Mouse (Mus musculus) limb, embryonic 11.5 days (tissue): ENCODE measurements around the gene Chga. TPM values are rescaled to one million over a fixed set of nuclear protein-coding genes. Genes with fewer than 3 reads are reported as not detected.

Experiments
- ATAC-seq: fragments of 200-750 bp; cut with Nextera tagmentation; 2 replicates; pipeline ENCODE4 v1.8.0; 2017; ENCODE audit warnings: low read depth; ENCODE audit not compliant: insufficient number of reproducible peaks, low FRiP score, low TSS enrichment
- DNase-seq: peaks from one replicate; pipeline ENCODE4 v3.0.0-alpha.2; 2015; ENCODE audit warnings: low spot score
- H3K27ac ChIP-seq: fragments of 300-500 bp; sonication (generic); replicated peaks from 2 replicates; pipeline ENCODE4 v1.5.1; 2014; ENCODE audit warnings: low read depth, mild to moderate bottlenecking, low read length
- H3K27me3 ChIP-seq: fragments of 300-500 bp; sonication (generic); 2 replicates; pipeline ENCODE4 v1.6.1; 2014; ENCODE audit warnings: mild to moderate bottlenecking, low read length, mixed read lengths; ENCODE audit not compliant: control insufficient read depth, insufficient read depth
- H3K36me3 ChIP-seq: fragments of 300-500 bp; sonication (generic); 2 replicates; pipeline ENCODE4 v1.6.1; 2014; ENCODE audit warnings: mild to moderate bottlenecking, low read length, moderate library complexity, mixed read lengths; ENCODE audit not compliant: control insufficient read depth, insufficient read depth
- H3K4me1 ChIP-seq: fragments of 300-500 bp; sonication (generic); 2 replicates; pipeline ENCODE4 v1.6.1; 2014; ENCODE audit warnings: low read length, mixed read lengths; ENCODE audit not compliant: control insufficient read depth, insufficient read depth
- H3K4me2 ChIP-seq: fragments of 300-500 bp; sonication (generic); 2 replicates; pipeline ENCODE4 v1.6.1; 2014; ENCODE audit warnings: low read depth, mild to moderate bottlenecking, moderate library complexity; ENCODE audit not compliant: severe bottlenecking
- H3K4me3 ChIP-seq: fragments of 300-500 bp; sonication (generic); 2 replicates; pipeline ENCODE4 v1.5.1; 2014; ENCODE audit warnings: low read depth, low read length
- H3K9ac ChIP-seq: fragments of 300-500 bp; sonication (generic); 2 replicates; pipeline ENCODE4 v1.6.1; 2014; ENCODE audit warnings: mild to moderate bottlenecking, low read length
- H3K9me3 ChIP-seq: fragments of 300-500 bp; sonication (generic); 2 replicates; pipeline ENCODE4 v1.6.1; 2016; ENCODE audit warnings: low read length; ENCODE audit not compliant: control insufficient read depth
- WGBS: fragments of 180-500 bp; shearing (Covaris S2); extraction: QIAGEN DNeasy Blood & Tissue Kit; methylation state at CpG from one replicate; pipeline ENCODE4 v1.1.7; 2014; 5-methylcytosine and 5-hydroxymethylcytosine counted together
- polyA plus RNA-seq: library from polyadenylated mRNA; unstranded; fragments of >200 nt; fragmentation: Nextera tagmentation; extraction: Ambion mirVana; gene quantifications from 2 replicates; pipeline ENCODE4 v1.2.1, GENCODE M21; 2014

The Chga gene
- polyA plus RNA-seq, 1 experiment from 2014 or later, result 0.23 TPM

DNA sequence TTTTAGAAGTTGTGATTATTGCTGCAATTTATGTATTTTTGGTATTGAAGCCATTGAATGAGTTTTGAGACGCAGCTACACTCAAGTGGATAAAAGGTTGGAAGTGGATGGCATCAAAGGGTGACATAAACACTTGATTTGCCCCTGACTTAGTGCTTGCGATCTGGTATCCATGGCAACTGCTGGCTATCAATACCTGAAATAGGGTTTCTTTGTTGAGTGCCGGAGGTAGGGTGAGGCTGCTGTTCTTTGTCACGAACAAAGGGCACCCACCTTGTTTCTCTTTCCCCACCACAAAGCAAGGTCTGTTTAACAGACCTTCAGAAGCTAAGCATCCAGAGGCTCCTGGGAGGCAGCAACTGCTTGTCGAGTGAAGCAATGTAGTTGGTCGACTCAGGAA, 9.6 kb upstream of the Chga start:
- Histone ChIP-seq H3K9ac (no peak overlapping the region), H3K9me3 (no peaks in the 10 kb centered on the region), H3K27ac (no peak overlapping the region), H3K4me1 (no peaks in the 10 kb centered on the region), H3K4me3 (no peak overlapping the region), H3K27me3 (no peaks in the 10 kb centered on the region), H3K4me2 (no peak overlapping the region), H3K36me3 (no peaks in the 10 kb centered on the region)
- 71% methylated on average over 6 of the region's 6 CpGs for WGBS
- no peak for DNase-seq
- no peak for ATAC-seq

DNA sequence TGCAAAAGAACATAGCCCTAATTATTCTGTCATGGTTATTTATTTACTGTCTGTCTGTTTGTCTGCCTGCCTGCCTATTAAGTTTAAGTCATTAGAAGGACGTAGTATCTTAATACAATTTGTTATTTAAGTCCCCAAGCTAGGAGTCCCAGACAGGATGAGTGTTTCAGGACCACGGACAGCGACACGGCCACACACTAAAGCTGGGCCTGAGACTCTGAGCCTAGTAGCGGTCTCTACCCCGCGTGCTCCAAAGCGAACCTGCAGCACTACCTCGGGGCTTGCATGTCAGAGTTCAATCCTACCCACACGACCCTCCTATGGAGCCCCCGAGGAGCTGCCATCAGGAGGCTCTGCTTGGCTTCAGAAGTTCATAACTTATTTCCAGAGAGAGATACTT, 4.2 kb upstream of the Chga start:
- Histone ChIP-seq H3K9me3 (no peaks in the 10 kb centered on the region), H3K9ac (no peak overlapping the region), H3K27ac (no peak overlapping the region), H3K4me2 (no peak overlapping the region), H3K27me3 (peaks cover 21% of the 10 kb centered on the region), H3K4me3 (no peak overlapping the region), H3K4me1 (no peaks in the 10 kb centered on the region), H3K36me3 (no peaks in the 10 kb centered on the region)
- ATAC-seq, result peak; percentile 37; the same call in 1 of the 2 replicates
- WGBS, result 3% methylated on average over 11 of the region's 11 CpGs
- DNase-seq, result peak; percentile 96

DNA sequence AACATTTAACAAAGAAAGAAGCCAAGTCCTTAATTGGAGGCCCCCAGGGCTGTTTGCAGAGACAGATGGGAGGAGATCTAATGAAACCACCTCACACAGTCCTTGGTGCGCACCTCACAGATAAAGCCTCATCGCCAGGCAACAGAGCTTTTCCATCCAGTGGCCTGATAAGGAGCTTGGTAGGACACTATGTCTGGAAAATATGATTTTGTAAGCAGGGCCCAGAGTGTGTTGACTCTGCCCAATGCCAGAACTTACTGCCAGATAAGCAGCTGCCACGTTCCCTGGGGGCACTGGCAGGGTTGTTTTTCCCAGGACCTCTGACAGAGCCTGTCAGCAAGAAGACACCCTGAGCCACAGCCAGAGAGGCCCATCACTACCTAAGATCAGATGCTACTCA, 3.6 kb upstream of the Chga start:
- WGBS, result 77% methylated on average over 3 of the region's 3 CpGs
- no peak overlapping the region for H3K4me3 ChIP-seq
- H3K27me3 ChIP-seq, result peaks cover 21% of the 10 kb centered on the region
- no peak overlapping the region for H3K27ac ChIP-seq
- no peaks in the 10 kb centered on the region for H3K9me3 ChIP-seq
- ATAC-seq (no peak), DNase-seq (no peak)
- H3K4me2 ChIP-seq, result no peak overlapping the region
- no peaks in the 10 kb centered on the region for H3K4me1 ChIP-seq
- no peak overlapping the region for H3K9ac ChIP-seq
- no peaks in the 10 kb centered on the region for H3K36me3 ChIP-seq

DNA sequence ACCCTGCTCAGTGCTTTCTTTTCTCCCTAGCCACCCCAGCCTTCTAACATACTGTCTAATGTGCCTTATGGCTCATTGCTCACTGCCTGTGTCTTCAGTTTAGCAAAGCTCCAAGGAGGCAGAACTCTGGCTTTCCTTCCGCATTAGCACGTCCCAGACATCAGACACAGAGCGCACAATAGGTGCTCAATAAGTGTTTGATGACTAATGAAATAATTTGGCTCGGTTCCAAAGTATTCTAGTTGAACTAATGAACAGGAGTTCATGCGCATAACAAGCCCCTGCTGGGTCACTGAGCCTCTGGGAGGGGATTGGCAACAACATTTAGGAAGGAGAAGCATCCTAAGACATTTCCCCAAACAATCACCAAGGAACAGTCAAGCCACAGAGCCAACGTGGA, 2.8 kb upstream of the Chga start:
- Histone ChIP-seq H3K27ac (no peak overlapping the region), H3K27me3 (peaks cover 21% of the 10 kb centered on the region), H3K9me3 (no peaks in the 10 kb centered on the region), H3K9ac (no peak overlapping the region), H3K4me1 (no peaks in the 10 kb centered on the region), H3K4me3 (no peak overlapping the region), H3K36me3 (no peaks in the 10 kb centered on the region), H3K4me2 (no peak overlapping the region)
- ATAC-seq, result no peak
- WGBS, result 77% methylated on average over 6 of the region's 6 CpGs
- DNase-seq, result no peak

DNA sequence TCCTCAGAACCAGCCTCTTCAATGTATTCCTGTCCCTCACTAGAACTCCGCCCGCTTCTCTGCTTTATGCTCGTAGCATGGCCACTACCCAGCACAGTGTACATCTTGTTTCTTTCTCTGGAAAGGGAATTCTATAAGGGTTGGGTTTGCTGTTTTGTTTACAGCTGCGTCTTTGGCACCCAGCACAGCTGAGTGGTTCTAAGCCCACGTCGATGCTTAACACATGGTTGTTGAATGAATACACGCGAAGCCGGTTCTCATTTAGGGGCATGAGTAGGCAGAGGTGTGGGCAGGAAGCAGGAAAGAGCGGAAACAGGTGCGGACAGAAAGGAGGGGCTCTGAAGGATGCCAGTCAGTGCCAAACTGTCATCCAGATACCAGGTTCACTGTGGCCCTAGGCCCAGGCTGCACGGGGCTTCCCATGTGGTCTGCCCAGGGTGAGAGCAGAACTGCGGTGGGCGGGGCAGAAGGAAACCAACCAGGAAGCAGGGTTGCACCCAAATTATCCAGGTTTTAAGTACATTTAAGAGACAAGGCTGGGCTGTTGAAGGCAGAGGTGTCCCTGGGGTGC, 979 bp upstream of the Chga start:
- Histone ChIP-seq H3K36me3 (no peaks in the 10 kb centered on the region), H3K9me3 (no peaks in the 10 kb centered on the region), H3K27me3 (peaks cover 24% of the 10 kb centered on the region), H3K27ac (no peak overlapping the region), H3K9ac (no peak overlapping the region), H3K4me2 (no peak overlapping the region), H3K4me1 (no peaks in the 10 kb centered on the region), H3K4me3 (no peak overlapping the region)
- 73% methylated on average over 14 of the region's 14 CpGs for WGBS
- DNase-seq, result no peak
- ATAC-seq, result no peak

DNA sequence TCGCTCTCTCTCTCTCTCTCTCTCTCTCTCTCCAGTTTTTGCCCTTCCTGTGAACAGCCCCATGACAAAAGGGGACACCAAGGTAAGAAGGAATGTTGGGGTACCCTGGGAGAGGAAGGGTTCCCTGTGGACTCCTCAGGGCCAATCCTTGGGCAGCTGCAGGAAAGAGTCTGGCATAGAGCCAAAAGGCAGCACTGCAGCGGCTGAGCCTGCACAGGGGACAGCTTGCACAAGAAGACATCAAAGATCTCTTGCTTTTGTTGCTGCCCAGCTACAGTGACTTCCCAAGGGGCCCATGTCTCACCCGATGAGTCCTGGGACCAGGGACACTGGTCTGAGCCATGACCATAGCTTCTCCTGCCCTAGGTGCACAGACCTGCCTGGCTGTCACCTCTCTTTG, 1.1 kb downstream of the Chga start:
- Histone ChIP-seq H3K36me3 (no peaks in the 10 kb centered on the region), H3K27ac (no peak overlapping the region), H3K4me1 (no peaks in the 10 kb centered on the region), H3K9ac (no peak overlapping the region), H3K9me3 (no peaks in the 10 kb centered on the region), H3K4me2 (no peak overlapping the region), H3K27me3 (peaks cover 24% of the 10 kb centered on the region), H3K4me3 (no peak overlapping the region)
- no peak for DNase-seq
- no peak for ATAC-seq
- 87% methylated on average over 3 of the region's 3 CpGs for WGBS

DNA sequence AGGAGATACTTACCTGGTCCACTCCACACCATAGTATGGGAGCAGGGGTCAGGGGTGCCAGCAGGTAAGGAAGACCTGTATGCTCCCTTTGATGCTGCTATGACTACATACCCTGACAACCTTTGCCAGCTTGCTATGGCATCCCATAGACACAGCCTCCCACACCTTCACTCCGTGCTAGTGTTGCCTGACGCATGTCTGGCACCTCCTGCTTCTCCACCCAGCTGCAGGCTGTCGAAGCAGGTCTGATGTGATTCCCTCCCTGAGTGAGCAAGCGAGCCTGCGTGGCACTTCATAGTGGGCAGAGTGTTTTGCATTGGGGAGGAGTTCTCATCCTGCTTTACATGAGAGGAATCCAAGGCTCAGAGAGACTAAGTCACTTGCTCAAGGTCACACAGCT, 2.6 kb downstream of the Chga start:
- peaks cover 24% of the 10 kb centered on the region for H3K27me3 ChIP-seq
- ATAC-seq (no peak), DNase-seq (no peak)
- no peak overlapping the region for H3K4me2 ChIP-seq
- no peak overlapping the region for H3K4me3 ChIP-seq
- no peaks in the 10 kb centered on the region for H3K9me3 ChIP-seq
- no peaks in the 10 kb centered on the region for H3K36me3 ChIP-seq
- no peak overlapping the region for H3K27ac ChIP-seq
- H3K4me1 ChIP-seq, result no peaks in the 10 kb centered on the region
- 83% methylated on average over 5 of the region's 5 CpGs for WGBS
- no peak overlapping the region for H3K9ac ChIP-seq

DNA sequence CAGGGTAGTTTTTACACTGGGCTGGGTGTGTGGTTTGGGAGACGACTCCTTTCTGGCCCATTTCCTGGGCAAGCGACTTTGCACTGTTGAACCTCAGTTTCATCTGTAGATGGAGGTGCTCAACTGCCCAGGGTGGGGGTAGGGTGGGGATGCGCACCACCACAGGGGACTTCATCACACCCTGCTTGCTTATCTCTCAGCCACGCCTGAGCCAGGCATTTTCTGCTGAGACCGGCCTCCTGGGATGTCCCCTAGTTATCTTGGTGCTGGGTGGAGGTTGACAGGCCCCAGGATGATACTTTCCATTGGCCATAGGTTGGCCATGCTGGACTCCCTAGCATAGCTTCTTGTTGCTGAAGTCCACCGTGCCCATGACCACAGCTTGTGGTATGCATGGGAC, 10.3 kb downstream of the Chga start:
- no peak for ATAC-seq
- Histone ChIP-seq H3K4me3 (no peak overlapping the region), H3K27ac (no peak overlapping the region), H3K4me1 (no peaks in the 10 kb centered on the region), H3K4me2 (no peak overlapping the region), H3K9ac (no peak overlapping the region), H3K27me3 (no peaks in the 10 kb centered on the region), H3K9me3 (no peaks in the 10 kb centered on the region), H3K36me3 (no peaks in the 10 kb centered on the region)
- DNase-seq, result no peak
- 85% methylated on average over 6 of the region's 6 CpGs for WGBS

DNA sequence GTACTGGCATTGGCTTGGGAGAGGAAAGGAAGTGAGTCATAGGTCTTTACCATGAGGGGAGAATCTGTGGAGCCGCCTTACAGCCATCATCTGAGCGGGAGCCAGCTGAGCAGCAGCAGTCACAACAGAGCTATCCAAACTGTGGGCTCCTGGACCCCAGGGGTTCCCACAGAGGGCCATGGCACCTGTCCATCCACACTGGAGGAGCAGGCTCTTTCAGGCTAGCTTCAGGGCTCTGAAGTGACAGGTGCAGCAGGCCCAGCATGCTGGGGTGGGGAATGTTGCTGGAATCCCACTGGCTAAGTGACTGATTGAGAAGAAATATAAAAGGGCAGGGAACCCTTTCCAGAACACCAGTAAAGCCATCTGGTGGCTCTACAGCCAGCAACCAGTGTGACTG, 12.2 kb downstream of the Chga start:
- H3K9ac ChIP-seq, result no peak overlapping the region
- no peaks in the 10 kb centered on the region for H3K9me3 ChIP-seq
- DNase-seq (no peak), ATAC-seq (no peak)
- H3K27ac ChIP-seq, result no peak overlapping the region
- no peak overlapping the region for H3K4me3 ChIP-seq
- H3K36me3 ChIP-seq, result no peaks in the 10 kb centered on the region
- no peak overlapping the region for H3K4me2 ChIP-seq
- no peaks in the 10 kb centered on the region for H3K27me3 ChIP-seq
- WGBS, result 94% methylated on average over 2 of the region's 2 CpGs
- H3K4me1 ChIP-seq, result no peaks in the 10 kb centered on the region
